Comparison of ENCODE assay signal across 11 mouse cellular contexts in genomic region chr13:23501511-23501910, GRCm38 (mm10). TPM values are rescaled to one million over a fixed set of nuclear protein-coding genes. Genes with fewer than 3 reads are reported as not detected.
DNase-seq lines count a peak whose midpoint lies in the region; ATAC-seq and TF ChIP-seq lines count a peak whose summit lies in the region.
"Had no signal": no experiment of that assay in that cellular context is flagged by ENCODE, and none has a peak within 500 bp of the region (broad histone marks: within the 10 kb centered on the region; RNA-seq: fewer than 3 reads in every experiment).

No protein-coding gene starts in this region.

- H3K27ac ChIP-seq in liver, embryonic 11.5 days (ENCODE audit: low read depth, low read length): no peak overlapping the region; the same call in 1 of the 2 replicates
- H3K27ac ChIP-seq in MEL (ENCODE audit: control insufficient read depth, low read depth, low read length): no peak overlapping the region
- no peak overlapping the region for H3K27ac ChIP-seq in embryonic facial prominence, embryonic 15.5 days (replicated peaks)
- no peak overlapping the region for H3K27ac ChIP-seq in limb, embryonic 15.5 days

- no peak for TF ChIP-seq CTCF in MEL (IDR thresholded peaks at IDR 0.05 in 2 of 3, conservative IDR thresholded peaks at IDR 0.05 in 1 of 3; ENCODE audit: control insufficient read depth in 1 of 3, insufficient read depth in 1 of 3, low read depth in 2 of 3, low read length in 3 of 3, poor library complexity in 1 of 3, severe bottlenecking in 1 of 3)

- TF ChIP-seq EP300 in MEL (IDR thresholded peaks at IDR 0.05; ENCODE audit: low read depth in 1 of 2, low read length in 2 of 2): no peak

- H3K36me3 ChIP-seq in liver, embryonic 11.5 days (ENCODE audit: control insufficient read depth, insufficient read depth, low read length): no peaks in the 10 kb centered on the region
- peaks cover 0 to 18% of the 10 kb centered on the region in 2 experiments; a peak in 2 of 4 replicates for H3K36me3 ChIP-seq in MEL (ENCODE audit: control insufficient read depth in 1 of 2, insufficient read depth in 2 of 2, low read length in 2 of 2)
- H3K36me3 ChIP-seq in embryonic facial prominence, embryonic 15.5 days: no peaks in the 10 kb centered on the region
- H3K36me3 ChIP-seq in limb, embryonic 15.5 days: no peaks in the 10 kb centered on the region

- no peaks in the 10 kb centered on the region for H3K79me2 ChIP-seq in MEL (ENCODE audit: control insufficient read depth, insufficient read depth, low read length, poor library complexity)

- peak overlapping the region; percentile 87 for H3K4me2 ChIP-seq in liver, embryonic 11.5 days
- peak overlapping the region; percentile 9 for H3K4me2 ChIP-seq in embryonic facial prominence, embryonic 15.5 days (replicated peaks)
- no peak overlapping the region; the same call in 1 of the 2 replicates for H3K4me2 ChIP-seq in limb, embryonic 15.5 days

- WGBS in liver, embryonic 11.5 days: 18% methylated on average over 5 of the region's 5 CpGs
- 19% methylated on average over 5 of the region's 5 CpGs for WGBS in embryonic facial prominence, embryonic 15.5 days
- WGBS in limb, embryonic 15.5 days: 20% methylated on average over 5 of the region's 5 CpGs

- no peaks in the 10 kb centered on the region for H3K9me3 ChIP-seq in liver, embryonic 11.5 days (ENCODE audit: control insufficient read depth, low read length)
- no peaks in the 10 kb centered on the region for H3K9me3 ChIP-seq in MEL (replicated peaks; ENCODE audit: insufficient read depth, low read length)
- H3K9me3 ChIP-seq in embryonic facial prominence, embryonic 15.5 days (replicated peaks): no peaks in the 10 kb centered on the region
- no peaks in the 10 kb centered on the region for H3K9me3 ChIP-seq in limb, embryonic 15.5 days

- H3K4me1 ChIP-seq in liver, embryonic 11.5 days (replicated peaks; ENCODE audit: control insufficient read depth, insufficient read depth, low read length): peaks cover 45% of the 10 kb centered on the region
- H3K4me1 ChIP-seq in MEL (ENCODE audit: control insufficient read depth in 1 of 2, insufficient read depth in 2 of 2, low read length in 2 of 2): peaks cover 0 to 13% of the 10 kb centered on the region in 2 experiments; a peak in 1 of 4 replicates
- H3K4me1 ChIP-seq in embryonic facial prominence, embryonic 15.5 days: peaks cover 26% of the 10 kb centered on the region; the same call in 1 of the 2 replicates
- peaks cover 16% of the 10 kb centered on the region for H3K4me1 ChIP-seq in limb, embryonic 15.5 days

- no peaks in the 10 kb centered on the region for H3K27me3 ChIP-seq in liver, embryonic 11.5 days (replicated peaks; ENCODE audit: control insufficient read depth, insufficient read depth, low read length)
- no peaks in the 10 kb centered on the region for H3K27me3 ChIP-seq in MEL (ENCODE audit: control insufficient read depth in 1 of 2, insufficient read depth in 2 of 2, low read length in 2 of 2)
- H3K27me3 ChIP-seq in embryonic facial prominence, embryonic 15.5 days: no peaks in the 10 kb centered on the region
- no peaks in the 10 kb centered on the region for H3K27me3 ChIP-seq in limb, embryonic 15.5 days

- DNase-seq in liver, embryonic 11.5 days (ENCODE audit: low spot score): no peak
- no peak for DNase-seq in liver
- DNase-seq in MEL (ENCODE audit: low read depth, low spot score): peak; percentile 61
- DNase-seq in kidney, postnatal 14 days: no peak
- no peak for DNase-seq in urinary bladder, postnatal 25 days (ENCODE audit: low spot score)
- DNase-seq: gastrocnemius, postnatal 10 days had no signal

- no peak for TF ChIP-seq RAD21 in MEL (IDR thresholded peaks at IDR 0.05; ENCODE audit: low read depth, low read length)

- no peak for TF ChIP-seq POLR2A in MEL (IDR thresholded peaks at IDR 0.05; ENCODE audit: control insufficient read depth in 1 of 2, insufficient read depth in 1 of 2, low read depth in 1 of 2, low read length in 2 of 2, poor library complexity in 1 of 2)

- H3K4me3 ChIP-seq in liver, embryonic 11.5 days (ENCODE audit: low read depth, low read length): peak overlapping the region; percentile 47
- H3K4me3 ChIP-seq in MEL (ENCODE audit: control insufficient read depth in 1 of 2, insufficient read depth in 1 of 2, low read depth in 2 of 2, low read length in 2 of 2): peak overlapping the region; percentile 62 to 66
- no peak overlapping the region for H3K4me3 ChIP-seq in embryonic facial prominence, embryonic 15.5 days (replicated peaks)
- 0 out of 2 replicates have a peak overlapping the region, but pooled peaks have one; percentile 13 for H3K4me3 ChIP-seq in limb, embryonic 15.5 days

- ATAC-seq in liver, embryonic 11.5 days (replicated peaks; ENCODE audit: low FRiP score): no peak
- ATAC-seq in embryonic facial prominence, embryonic 15.5 days (ENCODE audit: insufficient number of reproducible peaks, low FRiP score, low TSS enrichment, low read depth): no peak
- no peak for ATAC-seq in limb, embryonic 15.5 days (ENCODE audit: insufficient number of reproducible peaks, low FRiP score, low TSS enrichment, low read depth)

- H3K9ac ChIP-seq in liver, embryonic 11.5 days (ENCODE audit: low read depth, low read length): peak overlapping the region; percentile 56
- peak overlapping the region; percentile 53 for H3K9ac ChIP-seq in MEL (ENCODE audit: control insufficient read depth, low read depth, low read length, poor library complexity, severe bottlenecking)
- H3K9ac ChIP-seq in embryonic facial prominence, embryonic 15.5 days: no peak overlapping the region
- H3K9ac ChIP-seq in limb, embryonic 15.5 days: no peak overlapping the region

TF ChIP-seq in MEL, 35 proteins besides CTCF, POLR2A, EP300 and RAD21:
- TF ChIP-seq TBP (IDR thresholded peaks at IDR 0.05; ENCODE audit: low read depth, low read length) (peak; percentile 2; the same call in 1 of the 2 replicates), MAZ (IDR thresholded peaks at IDR 0.05; ENCODE audit: low read depth, low read length) (no peak), ZC3H11A (IDR thresholded peaks at IDR 0.05; ENCODE audit: low read depth, low read length) (no peak)

RNA-seq across cellular contexts. Expression of gene Btn2a2, which starts 12.9 kb away (rescaled TPM):
- polyA plus RNA-seq in liver, embryonic 11.5 days (2014; fragmentation: Nextera tagmentation; extraction: Ambion mirVana): 0.08 and 0.32 TPM in 2 replicates
- total RNA-seq in MEL (2012; rRNA removed): not detected in 2 replicates
- polyA plus RNA-seq in MEL (2012; ENCODE audit: insufficient read depth in 1 of 2, insufficient read length in 2 of 2, low read depth in 1 of 2, low replicate concordance in 2 of 2, missing spikeins in 1 of 2): not detected
- 0.55 and 0.65 TPM in 2 replicates for polyA plus RNA-seq in embryonic facial prominence, embryonic 15.5 days (2015; fragmentation: Nextera tagmentation; extraction: Ambion mirVana)
- 0.61 and 0.67 TPM in 2 replicates for polyA plus RNA-seq in limb, embryonic 15.5 days (2015; fragmentation: Nextera tagmentation; extraction: Ambion mirVana)
- total RNA-seq: left cerebral cortex, postnatal 4 days had no signal
- polyA plus RNA-seq: urinary bladder, adult 2 months had no signal

RNA-seq across cellular contexts. Expression of gene Hist1h4h, which starts 29.3 kb away (rescaled TPM):
- 3.3 and 4.3 TPM in 2 replicates for polyA plus RNA-seq in liver, embryonic 11.5 days (2014; fragmentation: Nextera tagmentation; extraction: Ambion mirVana)
- total RNA-seq in MEL (2012; rRNA removed): 5,750 and 5,753 TPM in 2 replicates
- 1 to 10 TPM in 1 of 2 experiments, not detected in 1; 9.9 TPM for polyA plus RNA-seq in MEL (2012; ENCODE audit: insufficient read depth in 1 of 2, insufficient read length in 2 of 2, low read depth in 1 of 2, low replicate concordance in 2 of 2, missing spikeins in 1 of 2)
- polyA plus RNA-seq in embryonic facial prominence, embryonic 15.5 days (2015; fragmentation: Nextera tagmentation; extraction: Ambion mirVana): 6.1 and 7.1 TPM in 2 replicates
- 4.8 and 6.3 TPM in 2 replicates for polyA plus RNA-seq in limb, embryonic 15.5 days (2015; fragmentation: Nextera tagmentation; extraction: Ambion mirVana)

RNA-seq across cellular contexts. Expression of gene Hist1h2af, which starts 32.2 kb away (rescaled TPM):
- 1.1 and 5.1 TPM in 2 replicates for polyA plus RNA-seq in liver, embryonic 11.5 days (2014; fragmentation: Nextera tagmentation; extraction: Ambion mirVana)
- total RNA-seq in MEL (2012; rRNA removed): 939 and 1,000 TPM in 2 replicates
- polyA plus RNA-seq in MEL (2012; ENCODE audit: insufficient read depth in 1 of 2, insufficient read length in 2 of 2, low read depth in 1 of 2, low replicate concordance in 2 of 2, missing spikeins in 1 of 2): 10 to 100 TPM in 1 of 2 experiments, not detected in 1; 64.3 TPM
- polyA plus RNA-seq in embryonic facial prominence, embryonic 15.5 days (2015; fragmentation: Nextera tagmentation; extraction: Ambion mirVana): 2.7 and 3.4 TPM in 2 replicates
- 4.1 and 7.5 TPM in 2 replicates for polyA plus RNA-seq in limb, embryonic 15.5 days (2015; fragmentation: Nextera tagmentation; extraction: Ambion mirVana)

RNA-seq across cellular contexts. Expression of gene Hist1h3g, which starts 33.7 kb away (rescaled TPM):
- polyA plus RNA-seq in liver, embryonic 11.5 days (2014; fragmentation: Nextera tagmentation; extraction: Ambion mirVana): 5.2 TPM in 2 replicates
- 441 and 728 TPM in 2 replicates for total RNA-seq in MEL (2012; rRNA removed)
- polyA plus RNA-seq in MEL (2012; ENCODE audit: insufficient read depth in 1 of 2, insufficient read length in 2 of 2, low read depth in 1 of 2, low replicate concordance in 2 of 2, missing spikeins in 1 of 2): 1 to 10 TPM in 1 of 2 experiments, not detected in 1; 5.2 TPM
- polyA plus RNA-seq in embryonic facial prominence, embryonic 15.5 days (2015; fragmentation: Nextera tagmentation; extraction: Ambion mirVana): 3.2 and 5.3 TPM in 2 replicates
- 3.4 and 5.4 TPM in 2 replicates for polyA plus RNA-seq in limb, embryonic 15.5 days (2015; fragmentation: Nextera tagmentation; extraction: Ambion mirVana)
- total RNA-seq: neutrophil, adult 5-6 weeks had no signal

RNA-seq across cellular contexts. Expression of gene Btn1a1, which starts 35.8 kb away (rescaled TPM):
- polyA plus RNA-seq in liver, embryonic 11.5 days (2014; fragmentation: Nextera tagmentation; extraction: Ambion mirVana): 1.8 and 2.2 TPM in 2 replicates
- total RNA-seq in MEL (2012; rRNA removed): 0.07 TPM in 1 of 2 replicates, not detected in the other
- polyA plus RNA-seq in MEL (2012; ENCODE audit: insufficient read depth in 1 of 2, insufficient read length in 2 of 2, low read depth in 1 of 2, low replicate concordance in 2 of 2, missing spikeins in 1 of 2): under 1 TPM in 1 of 2 experiments, not detected in 1; 0.25 TPM
- polyA plus RNA-seq in embryonic facial prominence, embryonic 15.5 days (2015; fragmentation: Nextera tagmentation; extraction: Ambion mirVana): 0.04 TPM in 1 of 2 replicates, not detected in the other
- polyA plus RNA-seq in limb, embryonic 15.5 days (2015; fragmentation: Nextera tagmentation; extraction: Ambion mirVana): 0.18 and 0.22 TPM in 2 replicates
- total RNA-seq: gastrocnemius, postnatal 10 days; left cerebral cortex, postnatal 4 days; neutrophil, adult 5-6 weeks had no signal
- polyA plus RNA-seq: urinary bladder, adult 2 months had no signal

Comparison
In these comparisons a context has a peak if more than half of its experiments do, and no peak if none do; other contexts are left out.
1. H3K9ac ChIP-seq: peak in liver, embryonic 11.5 days (single experiment) and MEL (single experiment); none in embryonic facial prominence, embryonic 15.5 days (single experiment) and limb, embryonic 15.5 days (single experiment).